Mouse (Mus musculus) cerebellum, adult 18-20 months (tissue): ENCODE measurements around the gene Wdr63.

Experiments used
- DNase-seq, 2 experiments: peaks; one replicate each; pipeline ENCODE4 v3.0.0; 2021

The Wdr63 gene

GRCm38 (mm10) chr3:146121310-146122124, 13.6 kb upstream of the Wdr63 start:
- DNase-seq = no peak

- DNase-seq = no peak
Observed at GRCm38 (mm10) chr3:146117997-146118457, 10.1 kb upstream of the Wdr63 start.

DNA sequence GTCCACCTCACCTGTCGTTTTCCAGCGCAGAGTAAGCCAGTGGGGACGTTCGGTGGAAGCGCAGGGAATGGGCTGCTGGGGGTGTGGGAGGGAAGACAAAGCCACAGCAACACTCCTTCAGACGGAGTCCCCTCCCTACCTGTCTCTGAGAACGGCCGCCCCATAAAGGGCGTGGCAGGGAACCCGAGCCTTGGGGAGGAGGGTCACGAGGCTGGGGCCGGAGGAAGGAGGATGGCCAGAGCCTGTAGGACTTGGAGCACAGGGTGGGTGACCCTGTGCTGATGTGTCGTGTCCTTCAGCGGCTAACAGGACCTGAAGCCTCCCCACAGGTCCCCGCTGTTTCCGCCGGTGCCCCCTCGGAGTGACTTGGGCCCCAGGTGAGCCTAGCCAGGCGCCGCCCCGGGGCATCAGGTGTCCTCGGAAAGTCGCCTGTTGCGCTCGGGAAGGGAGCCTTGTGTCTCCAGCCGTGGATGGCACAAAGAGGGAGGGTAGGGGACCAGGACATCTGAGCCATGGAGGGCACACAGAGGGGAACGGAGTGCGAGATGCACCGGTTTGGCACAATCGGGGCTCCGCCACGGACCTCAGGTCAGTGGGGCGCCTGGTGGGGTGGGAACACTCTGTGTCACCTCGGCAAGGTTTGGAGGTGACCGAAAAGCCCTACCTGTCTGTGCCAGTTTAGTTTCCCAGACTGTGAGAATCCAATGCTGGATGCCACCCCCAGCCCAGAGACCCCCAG, 9.5 kb upstream of the Wdr63 start, which contains the start of gene Mcoln3:
Mcoln3 (plus strand) TSS at position 193 of the 739 bp plus-strand sequence.
- no peak for DNase-seq

DNA sequence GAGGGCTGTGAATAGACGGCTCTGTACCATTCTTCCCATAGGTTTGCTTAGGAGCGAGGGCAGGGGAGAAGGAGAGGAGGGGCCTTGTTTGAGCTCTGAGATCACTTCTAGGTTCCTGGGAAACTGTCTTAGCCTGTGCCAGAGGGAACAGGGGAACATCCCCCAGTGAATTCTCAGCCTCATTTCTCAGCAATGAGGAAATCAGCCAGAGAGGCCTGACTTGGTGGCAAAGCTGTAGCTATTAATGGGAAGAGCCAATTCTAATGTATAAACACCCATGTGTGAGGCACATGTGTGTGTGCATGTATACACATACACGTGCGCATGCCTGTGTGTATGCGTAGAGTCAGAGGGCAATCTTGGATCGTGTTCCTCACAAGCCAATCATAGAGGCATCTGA, 3.0 kb upstream of the Wdr63 start:
- no peak for DNase-seq

DNA sequence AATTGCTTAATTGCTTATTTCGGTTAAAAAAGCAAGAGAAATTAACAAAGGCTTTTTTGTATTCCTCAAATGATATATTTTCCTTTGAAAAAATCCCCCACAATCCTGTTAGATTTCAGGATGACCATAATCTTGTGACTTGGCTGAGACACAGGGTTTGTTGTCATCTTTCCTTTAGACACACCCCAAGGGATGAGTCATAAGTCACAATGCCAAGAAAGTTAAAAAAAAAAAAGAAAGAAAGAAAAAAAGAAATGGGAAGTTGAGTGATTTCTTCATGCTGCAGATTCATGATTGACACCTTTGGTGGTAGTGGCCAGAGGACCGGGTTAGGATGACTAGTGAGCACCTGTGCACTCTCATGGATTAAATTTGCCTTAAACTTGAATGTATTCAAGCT, 2.4 kb upstream of the Wdr63 start:
- no peak for DNase-seq

DNA sequence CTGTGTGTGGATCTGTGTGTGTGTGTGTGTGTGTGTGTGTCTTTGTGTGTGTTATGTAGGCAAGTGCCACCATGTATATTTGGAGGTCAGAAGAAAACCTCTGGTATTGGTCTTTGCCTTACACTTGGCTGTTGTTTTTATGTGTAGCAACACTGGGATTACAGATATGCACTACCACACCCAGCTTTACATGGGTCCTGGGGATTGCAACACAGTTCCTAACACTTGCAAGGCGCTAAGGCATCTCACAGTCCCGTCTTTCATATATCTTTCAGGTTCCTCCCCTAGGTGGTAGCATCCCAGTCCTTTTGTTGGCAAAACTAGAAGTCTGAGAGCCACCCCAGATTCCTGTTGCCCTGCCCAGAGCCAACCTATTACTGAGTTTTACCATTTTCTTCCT, 1.0 kb upstream of the Wdr63 start:
- no peak for DNase-seq

- no peak for DNase-seq
Observed at GRCm38 (mm10) chr3:146107116-146107849, 647 bp downstream of the Wdr63 start.

DNA sequence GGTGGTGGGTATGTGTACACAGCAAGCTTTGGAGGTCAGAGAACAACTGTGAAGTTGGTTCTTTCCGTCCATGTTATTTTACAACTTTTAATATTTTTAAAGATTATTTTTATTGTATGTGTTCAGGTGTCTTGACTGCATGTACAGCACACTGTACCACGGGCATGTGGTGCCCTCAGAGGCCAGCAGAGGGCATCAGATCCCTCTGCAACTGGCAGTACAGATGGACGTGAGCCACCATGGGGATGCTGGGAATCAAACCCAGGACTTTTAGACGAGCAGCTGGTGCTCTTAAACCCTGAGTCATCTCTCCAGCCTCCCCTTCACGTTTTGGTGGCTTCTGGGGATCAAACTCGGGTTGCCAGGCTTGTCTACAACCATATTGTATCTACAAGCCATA, 5.9 kb downstream of the Wdr63 start:
- no peak for DNase-seq

DNA sequence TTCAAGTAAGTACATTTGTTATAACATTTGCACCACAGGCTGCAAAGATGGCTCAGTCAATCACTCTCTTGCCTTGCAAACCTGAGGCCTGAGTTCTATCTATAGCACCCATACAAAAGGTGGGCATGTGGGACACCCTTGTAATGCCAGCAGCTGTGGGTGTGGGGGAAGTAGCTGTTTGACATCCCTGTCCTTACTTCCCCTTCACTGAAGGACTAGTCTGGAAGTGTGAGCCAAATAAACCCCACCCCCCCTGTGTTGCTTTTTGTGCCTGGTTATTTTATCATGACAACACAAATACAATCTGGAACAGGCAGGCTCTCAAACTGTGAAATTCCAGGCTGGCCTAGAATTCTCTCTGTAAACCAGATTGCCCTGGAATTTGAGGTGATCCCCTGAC, 8.0 kb downstream of the Wdr63 start:
- no peak for DNase-seq

GRCm38 (mm10) chr3:146097861-146098260, 10.1 kb downstream of the Wdr63 start:
- DNase-seq = no peak

DNA sequence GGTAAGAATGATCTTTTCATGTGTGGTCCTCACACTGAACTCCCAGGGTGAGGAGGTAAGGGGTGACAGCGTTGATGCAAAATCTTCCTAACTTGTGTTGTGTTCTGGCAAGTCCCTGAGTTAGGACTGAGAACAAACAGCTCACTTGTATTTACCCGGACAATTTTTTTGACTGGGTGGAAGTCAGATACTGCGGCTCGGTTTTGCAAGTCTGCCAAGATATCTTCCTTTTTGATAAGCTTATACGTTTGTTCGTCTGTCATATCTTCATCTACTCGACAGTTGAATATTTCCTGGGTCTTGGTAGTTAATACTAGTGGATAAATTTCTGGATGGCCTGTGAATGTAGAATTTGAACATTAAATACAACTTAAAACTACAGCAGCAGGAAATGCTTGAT, 10.9 kb downstream of the Wdr63 start:
- no peak for DNase-seq

- no peak for DNase-seq
Observed at GRCm38 (mm10) chr3:146095066-146095465, 12.9 kb downstream of the Wdr63 start.

DNA sequence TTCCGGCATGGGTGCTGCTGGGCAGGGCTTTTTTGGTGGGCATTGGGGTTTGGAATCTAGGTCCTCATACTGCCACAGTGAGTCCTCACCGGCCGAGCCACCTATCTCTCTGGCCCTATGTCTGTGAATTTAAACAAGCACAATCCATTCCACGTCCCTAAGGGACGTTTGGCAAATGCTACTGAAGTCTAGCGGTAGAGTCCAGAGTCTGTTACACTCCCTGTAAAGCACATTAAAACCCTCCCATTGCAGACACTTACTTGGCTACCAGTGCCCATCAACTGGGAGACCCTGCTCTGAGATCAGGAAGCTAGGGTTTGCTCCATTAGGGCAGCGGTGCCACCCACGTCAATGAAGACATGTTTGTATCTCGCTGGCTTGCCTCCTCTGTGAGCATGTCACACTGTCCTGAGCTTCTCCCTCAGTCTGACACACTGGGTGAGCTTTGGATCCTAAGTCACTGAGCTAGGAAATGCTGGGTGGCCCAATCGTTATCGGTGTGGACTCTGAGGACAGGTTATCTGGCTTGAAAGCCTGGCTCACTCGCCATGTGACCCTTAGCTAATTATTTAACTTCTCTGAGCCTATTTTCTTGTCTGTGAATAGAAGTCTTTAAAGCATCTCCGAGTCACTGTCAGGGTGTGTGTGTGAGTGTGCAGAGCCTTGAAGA, 16.8 kb downstream of the Wdr63 start:
- no peak for DNase-seq

- no peak for DNase-seq
Observed at GRCm38 (mm10) chr3:146080241-146080640, 27.7 kb downstream of the Wdr63 start.

- DNase-seq = no peak
Observed at GRCm38 (mm10) chr3:146072780-146073179, 35.1 kb downstream of the Wdr63 start.

DNA sequence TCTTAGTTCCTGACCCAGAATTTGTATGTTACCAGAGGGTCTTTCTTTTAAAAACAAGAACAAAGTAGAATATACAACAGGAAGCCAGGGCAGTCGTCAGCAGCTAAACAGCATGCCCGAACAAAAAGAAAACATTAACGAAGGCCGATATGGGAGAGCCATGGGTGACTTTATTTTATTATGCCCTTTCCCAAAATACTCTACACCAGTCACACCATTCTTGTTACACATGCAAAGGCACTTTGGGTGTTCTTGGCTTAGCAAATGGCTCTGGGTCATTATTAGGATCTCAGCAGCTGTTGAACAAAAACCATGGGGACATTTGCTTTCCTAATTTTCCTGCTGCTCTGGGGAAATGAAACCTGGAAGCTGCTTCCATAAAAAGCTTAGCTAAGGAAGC, 38.7 kb downstream of the Wdr63 start:
- DNase-seq = no peak

GRCm38 (mm10) chr3:146063146-146063545, 44.8 kb downstream of the Wdr63 start:
- DNase-seq = no peak

DNA sequence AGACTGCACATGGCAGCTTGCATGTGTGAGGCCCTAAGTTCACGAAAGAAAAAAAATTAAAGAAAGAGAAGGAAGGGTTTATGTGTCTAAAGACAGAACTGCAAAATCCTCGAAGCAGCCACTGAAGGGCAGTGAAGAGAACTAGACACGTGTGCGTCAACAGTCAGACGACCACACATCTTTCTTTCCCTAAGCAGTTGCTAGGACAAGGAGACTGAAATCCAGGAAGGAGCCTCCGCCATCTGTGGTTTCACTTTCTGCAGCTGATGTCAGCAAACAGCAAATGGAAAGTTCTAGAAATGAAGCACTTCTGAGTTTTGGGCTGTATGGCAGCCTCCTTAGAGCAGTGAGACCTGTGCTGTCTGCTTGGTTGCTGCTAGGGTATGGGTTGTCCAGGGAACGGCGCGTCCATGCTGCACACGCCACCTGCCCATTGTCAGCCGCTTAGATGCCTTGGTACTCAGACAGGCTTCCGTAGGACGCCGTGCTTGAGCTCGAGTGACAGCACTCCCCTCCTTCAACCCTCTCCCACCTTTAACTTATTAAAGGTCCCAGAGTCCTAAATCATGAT, 48.5 kb downstream of the Wdr63 start:
- DNase-seq = no peak

- peak in 1 of 2 experiments; percentile 12 for DNase-seq
Observed at GRCm38 (mm10) chr3:146058263-146058662, 49.7 kb downstream of the Wdr63 start.

GRCm38 (mm10) chr3:146057131-146057530, 50.8 kb downstream of the Wdr63 start:
- no peak for DNase-seq

- no peak for DNase-seq
Observed at GRCm38 (mm10) chr3:146053873-146054272, 54.1 kb downstream of the Wdr63 start.

- DNase-seq = no peak
Observed at GRCm38 (mm10) chr3:146053082-146053814, 54.7 kb downstream of the Wdr63 start.
